Mouse (Mus musculus): ENCODE measurements around the gene Tmem51. TPM values are rescaled to one million over a fixed set of nuclear protein-coding genes. Genes with fewer than 3 reads are reported as not detected.
A peak's percentile ranks its signal among the peaks of the same experiment; 100 is the strongest.
"Not testable (repeated sequence)": the region's sequence is repeated elsewhere in the genome, so short reads cannot be mapped to it uniquely, and the experiment has no call there.

Tmem51 gene
- polyA plus RNA-seq, 1 experiment: 13.4 TPM

- peaks cover 19% of the 10 kb centered on the region for H3K4me1 ChIP-seq
- TF ChIP-seq GATA1 (IDR thresholded peaks at IDR 0.05; ENCODE audit: borderline replicate concordance, low read length) (no peak), FLI1 (IDR thresholded peaks at IDR 0.05; ENCODE audit: low read length) (no peak)
- H3K27me3 ChIP-seq (replicated peaks): peaks cover 5% of the 10 kb centered on the region
- no peak overlapping the region for H3K4me3 ChIP-seq (replicated peaks)
- peaks cover 14% of the 10 kb centered on the region for H3K9me3 ChIP-seq
- no peaks in the 10 kb centered on the region for H3K36me3 ChIP-seq (replicated peaks; ENCODE audit: low read length)
Measured at GRCm38 (mm10) chr4:142000581-142000980, 83.5 kb downstream of the Tmem51 start.

GRCm38 (mm10) chr4:141999494-142000074 lies 84.5 kb downstream of the Tmem51 start:
- Histone ChIP-seq H3K4me1 (peaks cover 26% of the 10 kb centered on the region), H3K27me3 (replicated peaks) (peaks cover 3% of the 10 kb centered on the region), H3K9me3 (peaks cover 14% of the 10 kb centered on the region), H3K4me3 (replicated peaks) (no peak overlapping the region), H3K36me3 (replicated peaks; ENCODE audit: low read length) (no peaks in the 10 kb centered on the region)
- TF ChIP-seq GATA1 (IDR thresholded peaks at IDR 0.05; ENCODE audit: borderline replicate concordance, low read length) (no peak), FLI1 (IDR thresholded peaks at IDR 0.05; ENCODE audit: low read length) (no peak)

GRCm38 (mm10) chr4:141998282-141998821 lies 85.8 kb downstream of the Tmem51 start:
- peaks cover 3% of the 10 kb centered on the region for H3K27me3 ChIP-seq (replicated peaks)
- peaks cover 38% of the 10 kb centered on the region for H3K4me1 ChIP-seq
- H3K36me3 ChIP-seq (replicated peaks; ENCODE audit: low read length): no peaks in the 10 kb centered on the region
- peak overlapping the region; percentile 80 for H3K4me3 ChIP-seq (replicated peaks)
- TF ChIP-seq GATA1 (IDR thresholded peaks at IDR 0.05; ENCODE audit: borderline replicate concordance, low read length): no peak
- TF ChIP-seq FLI1 (IDR thresholded peaks at IDR 0.05; ENCODE audit: low read length): no peak
- H3K9me3 ChIP-seq: peaks cover 14% of the 10 kb centered on the region

- peaks cover 33% of the 10 kb centered on the region for H3K4me1 ChIP-seq
- no peaks in the 10 kb centered on the region for H3K36me3 ChIP-seq (replicated peaks; ENCODE audit: low read length)
- H3K9me3 ChIP-seq: no peaks in the 10 kb centered on the region
- H3K4me3 ChIP-seq (replicated peaks): no peak overlapping the region
- peaks cover 5% of the 10 kb centered on the region for H3K27me3 ChIP-seq (replicated peaks)
- TF ChIP-seq GATA1 (IDR thresholded peaks at IDR 0.05; ENCODE audit: borderline replicate concordance, low read length) (no peak), FLI1 (IDR thresholded peaks at IDR 0.05; ENCODE audit: low read length) (no peak)
Measured at GRCm38 (mm10) chr4:141996880-141997279, 87.2 kb downstream of the Tmem51 start.

GRCm38 (mm10) chr4:141996086-141996485 lies 88.0 kb downstream of the Tmem51 start:
- H3K9me3 ChIP-seq: no peaks in the 10 kb centered on the region
- TF ChIP-seq GATA1 (IDR thresholded peaks at IDR 0.05; ENCODE audit: borderline replicate concordance, low read length) (no peak), FLI1 (IDR thresholded peaks at IDR 0.05; ENCODE audit: low read length) (no peak)
- H3K4me1 ChIP-seq: peaks cover 33% of the 10 kb centered on the region

GRCm38 (mm10) chr4:141994062-141994471 lies 90.0 kb downstream of the Tmem51 start:
- H3K27me3 ChIP-seq (replicated peaks): peaks cover 16% of the 10 kb centered on the region
- H3K4me1 ChIP-seq: peaks cover 36% of the 10 kb centered on the region
- peak overlapping the region; percentile 85 for H3K4me3 ChIP-seq (replicated peaks)
- H3K9me3 ChIP-seq; H3K36me3 ChIP-seq (replicated peaks; ENCODE audit: low read length): not testable (repeated sequence)

More at GRCm38 (mm10) chr4:141996086-141996485, 88.0 kb downstream of the Tmem51 start:
- Histone ChIP-seq H3K27me3 (replicated peaks) (peaks cover 7% of the 10 kb centered on the region), H3K4me3 (replicated peaks) (no peak overlapping the region), H3K36me3 (replicated peaks; ENCODE audit: low read length) (no peaks in the 10 kb centered on the region)

GRCm38 (mm10) chr4:141993347-141994061 lies 90.6 kb downstream of the Tmem51 start:
- H3K4me1 ChIP-seq: peaks cover 33% of the 10 kb centered on the region
- peaks cover 6% of the 10 kb centered on the region for H3K9me3 ChIP-seq
- TF ChIP-seq GATA1 (IDR thresholded peaks at IDR 0.05; ENCODE audit: borderline replicate concordance, low read length) (no peak), FLI1 (IDR thresholded peaks at IDR 0.05; ENCODE audit: low read length) (no peak)
- H3K27me3 ChIP-seq (replicated peaks): peaks cover 16% of the 10 kb centered on the region
- H3K4me3 ChIP-seq (replicated peaks): no peak overlapping the region
- no peaks in the 10 kb centered on the region for H3K36me3 ChIP-seq (replicated peaks; ENCODE audit: low read length)

GRCm38 (mm10) chr4:141992530-141993204 lies 91.4 kb downstream of the Tmem51 start:
- Histone ChIP-seq H3K9me3 (peaks cover 6% of the 10 kb centered on the region), H3K4me3 (replicated peaks) (no peak overlapping the region), H3K4me1 (peaks cover 28% of the 10 kb centered on the region), H3K27me3 (replicated peaks) (peaks cover 16% of the 10 kb centered on the region), H3K36me3 (replicated peaks; ENCODE audit: low read length) (no peaks in the 10 kb centered on the region)
- TF ChIP-seq GATA1 (IDR thresholded peaks at IDR 0.05; ENCODE audit: borderline replicate concordance, low read length) (no peak), FLI1 (IDR thresholded peaks at IDR 0.05; ENCODE audit: low read length) (no peak)

- H3K4me1 ChIP-seq: 0 out of 2 replicates have a peak, but pooled peaks cover 7% of the 10 kb centered on the region
- no peak overlapping the region for H3K4me3 ChIP-seq (replicated peaks)
- TF ChIP-seq GATA1 (IDR thresholded peaks at IDR 0.05; ENCODE audit: borderline replicate concordance, low read length) (no peak), FLI1 (IDR thresholded peaks at IDR 0.05; ENCODE audit: low read length) (no peak)
- peaks cover 43% of the 10 kb centered on the region for H3K27me3 ChIP-seq (replicated peaks)
- peaks cover 6% of the 10 kb centered on the region for H3K9me3 ChIP-seq
- H3K36me3 ChIP-seq (replicated peaks; ENCODE audit: low read length): no peaks in the 10 kb centered on the region
Measured at GRCm38 (mm10) chr4:141988178-141988577, 95.9 kb downstream of the Tmem51 start.

GRCm38 (mm10) chr4:141983689-141984088 lies 100.4 kb downstream of the Tmem51 start:
- TF ChIP-seq FLI1 (IDR thresholded peaks at IDR 0.05; ENCODE audit: low read length) (no peak), GATA1 (IDR thresholded peaks at IDR 0.05; ENCODE audit: borderline replicate concordance, low read length) (no peak)
- peaks cover 6% of the 10 kb centered on the region for H3K9me3 ChIP-seq
- H3K36me3 ChIP-seq (replicated peaks; ENCODE audit: low read length): no peaks in the 10 kb centered on the region
- no peaks in the 10 kb centered on the region; the same call in 1 of the 2 replicates for H3K4me1 ChIP-seq
- H3K4me3 ChIP-seq (replicated peaks): no peak overlapping the region
- H3K27me3 ChIP-seq (replicated peaks): peaks cover 36% of the 10 kb centered on the region
